Mouse (Mus musculus): ENCODE data around the gene Polm.

DNA sequence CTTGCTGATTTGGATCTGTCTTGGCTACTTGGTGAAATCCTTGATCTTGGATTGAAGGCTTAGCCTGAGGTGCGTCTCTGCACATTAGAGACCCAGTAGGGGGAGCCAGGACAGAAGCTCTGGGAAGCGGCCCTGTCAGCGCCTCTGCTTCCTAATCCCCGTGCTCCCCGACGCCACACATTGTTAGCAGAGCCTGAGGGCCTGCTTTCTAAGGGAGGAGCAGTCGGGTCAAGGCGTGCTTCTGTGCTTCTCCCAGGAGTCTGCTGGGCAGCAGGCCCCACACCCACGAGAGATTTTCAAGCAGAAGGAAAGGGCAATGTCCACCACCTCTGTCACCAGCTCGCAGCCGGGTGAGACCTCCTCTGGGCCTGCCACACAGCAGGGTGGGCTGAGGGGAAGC lies 40.4 kb downstream of the Polm start:
- TF ChIP-seq CTCF (IDR thresholded peaks at IDR 0.05; ENCODE audit: low read depth, low read length) (no peak), POLR2A (IDR thresholded peaks at IDR 0.05; ENCODE audit: extremely low read depth, insufficient read depth, low read length) (no peak)

Data from liver, adult 2 months (tissue).